Comparison of ENCODE assay signal across 19 mouse cellular contexts in the genomic region with DNA sequence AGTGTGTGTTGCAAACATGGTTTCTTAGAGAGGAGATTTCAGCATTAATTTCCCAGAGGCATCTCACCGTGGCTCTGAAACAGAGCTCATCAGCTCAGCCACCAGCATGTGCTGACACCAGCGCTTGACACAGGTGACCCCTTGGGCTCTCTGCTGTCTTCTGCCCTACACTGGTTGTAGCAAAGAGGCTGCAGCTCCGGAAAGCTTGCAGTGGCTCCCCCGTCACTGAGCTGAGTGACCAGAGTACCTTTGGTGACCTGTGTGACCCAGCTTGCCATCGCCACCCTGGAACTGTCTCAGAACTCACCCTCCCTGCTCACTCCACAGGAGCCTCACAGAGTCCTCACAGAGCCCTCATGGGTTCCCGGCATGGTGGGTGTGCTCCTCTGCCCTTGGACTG. TPM values are rescaled to one million over a fixed set of nuclear protein-coding genes. Genes with fewer than 3 reads are reported as not detected.
"Had no signal": no experiment of that assay in that cellular context is flagged by ENCODE, and none has a peak within 500 bp of the region (broad histone marks: within the 10 kb centered on the region; RNA-seq: fewer than 3 reads in every experiment).

No protein-coding gene starts in this region.

- H3K9ac ChIP-seq: lung, embryonic 14.5 days; midbrain, embryonic 12.5 days; neural tube, embryonic 13.5 days; neural tube, embryonic 15.5 days had no signal

- DNase-seq: lung, adult 18-20 months; lung, embryonic 14.5 days; lung, postnatal 10 days; lung, postnatal 4 days; midbrain, embryonic 14.5 days; retina, postnatal 1 day; right cerebral cortex, adult 18-20 months; right cerebral cortex, postnatal 25 days; right cerebral cortex, postnatal 4 days; spleen, adult 18-20 months; thymus, adult 18-20 months; thymus, postnatal 14 days; thymus, postnatal 36 days had no signal

- H3K4me2 ChIP-seq: lung, embryonic 14.5 days; midbrain, embryonic 12.5 days; neural tube, embryonic 13.5 days; neural tube, embryonic 15.5 days had no signal

- H3K27me3 ChIP-seq: midbrain, embryonic 12.5 days; neural tube, embryonic 13.5 days; neural tube, embryonic 15.5 days had no signal

- ATAC-seq: midbrain, embryonic 16.5 days had no signal

- H3K4me3 ChIP-seq: midbrain, embryonic 10.5 days; midbrain, embryonic 12.5 days; myocyte; neural tube, embryonic 13.5 days; neural tube, embryonic 15.5 days had no signal

- H3K4me1 ChIP-seq: midbrain, embryonic 10.5 days; midbrain, embryonic 12.5 days; neural tube, embryonic 15.5 days had no signal

- H3K27ac ChIP-seq: midbrain, embryonic 10.5 days; midbrain, embryonic 12.5 days; neural tube, embryonic 13.5 days; neural tube, embryonic 15.5 days had no signal

- H3K9me3 ChIP-seq: midbrain, embryonic 10.5 days; midbrain, embryonic 12.5 days; neural tube, embryonic 13.5 days; neural tube, embryonic 15.5 days had no signal

RNA-seq across cellular contexts. Expression of a gene that starts 50.3 kb away (rescaled TPM):
- polyA plus RNA-seq: midbrain, embryonic 10.5 days; midbrain, embryonic 14.5 days; midbrain, embryonic 16.5 days; neural tube, embryonic 13.5 days; neural tube, embryonic 15.5 days had no signal
